Mouse (Mus musculus): Measurements from ENCODE around the gene Arhgap23.

GRCm38 (mm10) chr11:97432983-97433539 is 17.7 kb downstream of the Arhgap23 start:
- TF ChIP-seq CTCF (IDR thresholded peaks at IDR 0.05; ENCODE audit: low read depth) (no peak), EP300 (optimal IDR thresholded peaks at IDR 0.05) (no peak)

Measured in stomach, postnatal 0 days (tissue).